Mouse (Mus musculus) bone marrow macrophage, adult 2 months (primary cell): Measurements from ENCODE around the gene Nphp1.

Experiments used
- CTCF ChIP-seq: IDR thresholded peaks from 2 replicates; pipeline ENCODE4 v1.5.1; 2012; ENCODE audit warnings: low read depth, mild to moderate bottlenecking, low read length, moderate library complexity
- POLR2A ChIP-seq: IDR thresholded peaks from 2 replicates; pipeline ENCODE4 v1.6.1; 2012; ENCODE audit warnings: mild to moderate bottlenecking, low read depth, low read length, borderline replicate concordance

DNA sequence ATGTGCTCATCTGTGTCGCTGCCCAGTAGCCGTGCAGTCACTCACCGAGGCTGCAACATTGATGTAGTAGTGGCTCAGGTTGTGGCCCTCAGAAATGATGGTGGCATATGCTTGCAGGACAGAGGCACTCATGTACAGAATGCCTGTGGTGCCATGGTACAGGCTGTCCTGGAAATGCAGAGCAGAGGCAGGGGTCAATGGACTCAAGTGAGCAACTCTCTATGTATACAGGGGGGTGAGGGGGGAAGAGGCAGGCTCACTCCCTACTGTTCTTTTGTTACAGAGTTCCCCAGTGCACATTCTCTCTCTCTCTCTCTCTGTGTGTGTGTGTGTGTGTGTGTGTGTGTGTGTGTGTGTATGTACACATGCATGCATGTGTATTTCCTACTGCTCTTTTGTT, 79.9 kb downstream of the Nphp1 start:
- TF ChIP-seq CTCF (no peak), POLR2A (no peak)
